Mouse (Mus musculus) G1E (cell line): ENCODE measurements around the gene Slc16a6.

ENCODE experiments used
- CTCF ChIP-seq: IDR thresholded peaks from 2 replicates; pipeline ENCODE4 v1.5.1; 2012; ENCODE audit warnings: low read depth, low read length, inconsistent platforms, mixed read lengths
- GATA1 ChIP-seq: IDR thresholded peaks from 2 replicates; pipeline ENCODE4 v1.6.1; 2012; ENCODE audit warnings: borderline replicate concordance, low read length, inconsistent platforms, mixed read lengths
- TAL1 ChIP-seq: conservative IDR thresholded peaks from 2 replicates; pipeline ENCODE4 v1.6.1; 2012; ENCODE audit warnings: low read depth, low read length, inconsistent platforms, mixed read lengths

DNA sequence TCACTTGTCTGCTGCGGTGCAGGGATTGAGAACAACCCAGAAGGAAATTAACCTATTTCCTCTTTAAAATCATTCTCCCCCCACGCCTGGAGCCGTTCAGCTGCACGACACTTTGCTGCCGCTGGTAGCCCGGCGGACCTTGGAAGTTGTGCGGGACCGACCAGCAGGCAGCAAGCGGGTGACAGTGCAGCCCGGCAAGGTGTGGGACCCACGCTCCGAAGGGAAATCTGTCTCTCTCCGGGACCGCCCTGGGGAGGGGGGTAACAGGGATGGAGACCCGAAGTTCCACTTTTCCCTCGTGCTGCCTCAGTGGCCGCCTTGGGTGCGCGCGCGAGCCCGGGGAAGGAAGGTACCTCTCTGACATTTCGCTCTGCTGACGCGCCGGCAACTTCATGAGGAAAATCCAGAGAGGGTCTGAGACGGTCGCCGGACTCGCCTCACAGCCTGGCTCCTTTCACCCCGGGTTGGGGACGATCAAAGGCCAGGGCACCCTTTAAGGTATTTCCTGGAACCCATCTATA is 1.2 kb downstream of the Slc16a6 start:
- TF ChIP-seq CTCF (no peak), GATA1 (no peak), TAL1 (no peak)
